10 mouse cellular contexts compared by ENCODE assay signal in genomic region chr15:40114600-40115271, GRCm38 (mm10). TPM values are rescaled to one million over a fixed set of nuclear protein-coding genes. Genes with fewer than 3 reads are reported as not detected.
DNase-seq lines count a peak whose midpoint lies in the region; ATAC-seq lines count a peak whose summit lies in the region.
"Had no signal": no experiment of that assay in that cellular context is flagged by ENCODE, and none has a peak within 500 bp of the region (broad histone marks: within the 10 kb centered on the region; RNA-seq: fewer than 3 reads in every experiment).

No protein-coding gene starts in this region.

- H3K4me1 ChIP-seq in heart, embryonic 11.5 days (ENCODE audit: control insufficient read depth, insufficient read depth, low read length), result no peaks in the 10 kb centered on the region
- 0 out of 2 replicates have a peak, but pooled peaks cover 4% of the 10 kb centered on the region for H3K4me1 ChIP-seq in liver, embryonic 12.5 days
- no peaks in the 10 kb centered on the region for H3K4me1 ChIP-seq in stomach, embryonic 16.5 days (ENCODE audit: control insufficient read depth, insufficient read depth, low read length)

- no peak for DNase-seq in heart, adult 9 months (ENCODE audit: low spot score in 2 of 2)
- DNase-seq in ZHBTc4 (ENCODE audit: low read depth, low spot score), result peak; percentile 40
- DNase-seq in frontal cortex, postnatal 36 days (ENCODE audit: low spot score in 2 of 2), result peak; percentile 30 to 34
- DNase-seq in gastrocnemius, postnatal 25 days, result no peak

- H3K9ac ChIP-seq in heart, embryonic 11.5 days (ENCODE audit: low read depth, low read length), result peak overlapping the region; percentile 6; the same call in 1 of the 2 replicates
- H3K9ac ChIP-seq in liver, embryonic 12.5 days, result no peak overlapping the region
- H3K9ac ChIP-seq in stomach, embryonic 16.5 days (ENCODE audit: low read length), result 0 out of 2 replicates have a peak overlapping the region, but pooled peaks have one; percentile 11

- 0 out of 2 replicates have a peak overlapping the region, but pooled peaks have one; percentile 8 for H3K4me3 ChIP-seq in heart, embryonic 11.5 days (ENCODE audit: low read depth, low read length)
- H3K4me3 ChIP-seq in liver, embryonic 12.5 days, result no peak overlapping the region
- no peak overlapping the region for H3K4me3 ChIP-seq in stomach, embryonic 16.5 days (replicated peaks; ENCODE audit: low read length)
- H3K4me3 ChIP-seq: erythroblast, embryonic 14.5 days had no signal

- H3K36me3 ChIP-seq in heart, embryonic 11.5 days (ENCODE audit: control insufficient read depth, insufficient read depth, low read length), result no peaks in the 10 kb centered on the region
- no peaks in the 10 kb centered on the region for H3K36me3 ChIP-seq in liver, embryonic 12.5 days
- H3K36me3 ChIP-seq in stomach, embryonic 16.5 days (ENCODE audit: control insufficient read depth, insufficient read depth, low read length), result no peaks in the 10 kb centered on the region

- H3K4me2 ChIP-seq in heart, embryonic 11.5 days, result peak overlapping the region; percentile 58
- H3K4me2 ChIP-seq in liver, embryonic 12.5 days, result peak overlapping the region; percentile 31
- H3K4me2 ChIP-seq in stomach, embryonic 16.5 days (ENCODE audit: low read depth, low read length), result peak overlapping the region; percentile 34

- ATAC-seq in heart, embryonic 11.5 days (replicated peaks; ENCODE audit: insufficient number of reproducible peaks, low FRiP score, low TSS enrichment), result no peak
- ATAC-seq in liver, embryonic 12.5 days, result no peak
- ATAC-seq in stomach, embryonic 16.5 days (ENCODE audit: insufficient read depth, low FRiP score), result no peak
- no peak for ATAC-seq in activated CD4-positive, CD25-positive, alpha-beta regulatory T cell, adult 4 months

- 44% methylated on average over 22 of the region's 22 CpGs for WGBS in heart, embryonic 11.5 days (ENCODE audit: insufficient replicate concordance)
- 42% methylated on average over 22 of the region's 22 CpGs for WGBS in liver, embryonic 12.5 days (ENCODE audit: insufficient replicate concordance)
- 44% methylated on average over 22 of the region's 22 CpGs for WGBS in stomach, embryonic 16.5 days

- H3K27ac ChIP-seq in heart, embryonic 11.5 days (ENCODE audit: low read depth, low read length), result no peak overlapping the region
- H3K27ac ChIP-seq in liver, embryonic 12.5 days, result no peak overlapping the region
- H3K27ac ChIP-seq in stomach, embryonic 16.5 days (ENCODE audit: low read length), result no peak overlapping the region

- no peaks in the 10 kb centered on the region for H3K9me3 ChIP-seq in heart, embryonic 11.5 days (replicated peaks; ENCODE audit: control insufficient read depth, low read length)
- no peaks in the 10 kb centered on the region for H3K9me3 ChIP-seq in liver, embryonic 12.5 days (replicated peaks)
- H3K9me3 ChIP-seq in stomach, embryonic 16.5 days (replicated peaks; ENCODE audit: control insufficient read depth, low read length), result no peaks in the 10 kb centered on the region

- no peaks in the 10 kb centered on the region for H3K27me3 ChIP-seq in heart, embryonic 11.5 days (ENCODE audit: control insufficient read depth, insufficient read depth, low read length)
- no peaks in the 10 kb centered on the region for H3K27me3 ChIP-seq in liver, embryonic 12.5 days (replicated peaks)
- H3K27me3 ChIP-seq in stomach, embryonic 16.5 days (ENCODE audit: control insufficient read depth, insufficient read depth, low read length), result no peaks in the 10 kb centered on the region
- H3K27me3 ChIP-seq: CH12.LX had no signal

RNA-seq across cellular contexts. Expression of gene 9330182O14Rik, which starts 19.4 kb away (rescaled TPM):
- polyA plus RNA-seq in heart, embryonic 11.5 days (2014; fragmentation: Nextera tagmentation; extraction: Ambion mirVana), result not detected in 2 replicates
- not detected in 2 replicates for polyA plus RNA-seq in liver, embryonic 12.5 days (2016; fragmentation: Nextera tagmentation; extraction: Ambion mirVana)
- polyA plus RNA-seq in stomach, embryonic 16.5 days (2015; fragmentation: Nextera tagmentation; extraction: Ambion mirVana), result not detected in 2 replicates
- total RNA-seq in gastrocnemius, postnatal 25 days (2021), result not detected
- not detected for polyA plus RNA-seq in activated CD4-positive, CD25-positive, alpha-beta regulatory T cell, adult 4 months (2017; shearing (Covaris generic))
- total RNA-seq: CH12.LX had no signal
- polyA plus RNA-seq: erythroblast, embryonic 14.5 days had no signal

Comparison
In these comparisons a context has a peak if more than half of its experiments do, and no peak if none do; other contexts are left out.
1. DNase-seq: peak in ZHBTc4 (single experiment) and frontal cortex, postnatal 36 days (2 of 2); none in heart, adult 9 months (0 of 2) and gastrocnemius, postnatal 25 days (single experiment).
2. Peak in every context shown above with its lines, with median percentiles within 50 percentile points of each other: H3K4me2 ChIP-seq.